Mouse (Mus musculus): ENCODE measurements around the gene Ubac1.
A peak's percentile ranks its signal among the peaks of the same experiment; 100 is the strongest.

Ubac1 gene

GRCm38 (mm10) chr2:26022626-26023025 is 1.1 kb upstream of the Ubac1 start:
- no peak for DNase-seq

GRCm38 (mm10) chr2:26022258-26022565 is 665 bp upstream of the Ubac1 start:
- no peak for DNase-seq

GRCm38 (mm10) chr2:26020714-26021560 is 610 bp downstream of the Ubac1 start:
- no peak for DNase-seq

GRCm38 (mm10) chr2:26019923-26020322 is 1.6 kb downstream of the Ubac1 start:
- DNase-seq, result no peak

GRCm38 (mm10) chr2:26017326-26017725 is 4.2 kb downstream of the Ubac1 start:
- DNase-seq, result no peak

- no peak for DNase-seq
Observed at GRCm38 (mm10) chr2:26013674-26014073, 7.9 kb downstream of the Ubac1 start.

- no peak for DNase-seq
Observed at GRCm38 (mm10) chr2:26011420-26011819, 10.1 kb downstream of the Ubac1 start.

GRCm38 (mm10) chr2:26002001-26002400 is 19.5 kb downstream of the Ubac1 start:
- no peak for DNase-seq

GRCm38 (mm10) chr2:26001136-26001535 is 20.4 kb downstream of the Ubac1 start:
- DNase-seq, result no peak

GRCm38 (mm10) chr2:25997716-25998115 is 23.8 kb downstream of the Ubac1 start:
- no peak for DNase-seq

- DNase-seq, result no peak
Observed at GRCm38 (mm10) chr2:25994791-25995190, 26.8 kb downstream of the Ubac1 start.

GRCm38 (mm10) chr2:25992285-25992684 is 29.3 kb downstream of the Ubac1 start:
- no peak for DNase-seq

GRCm38 (mm10) chr2:25989651-25990050 is 31.9 kb downstream of the Ubac1 start:
- no peak for DNase-seq

- no peak for DNase-seq
Observed at GRCm38 (mm10) chr2:25987817-25988216, 33.7 kb downstream of the Ubac1 start.

GRCm38 (mm10) chr2:25986601-25987000 is 34.9 kb downstream of the Ubac1 start:
- no peak for DNase-seq

- DNase-seq, result peak; percentile 98 to 99
Observed at GRCm38 (mm10) chr2:25983159-25983907, 38.2 kb downstream of the Ubac1 start, which contains the start of gene Camsap1. Gene Camsap1, minus strand, starts transcription at chr2:25983282.

GRCm38 (mm10) chr2:25982426-25983091 is 39.0 kb downstream of the Ubac1 start:
- no peak for DNase-seq

- DNase-seq, result peak; percentile 24 to 28
Observed at GRCm38 (mm10) chr2:25982052-25982425, 39.5 kb downstream of the Ubac1 start.

GRCm38 (mm10) chr2:25978997-25979396 is 42.5 kb downstream of the Ubac1 start:
- DNase-seq, result no peak

- no peak for DNase-seq
Observed at GRCm38 (mm10) chr2:25977587-25978239, 43.8 kb downstream of the Ubac1 start.

- DNase-seq, result no peak
Observed at GRCm38 (mm10) chr2:25975141-25975770, 46.3 kb downstream of the Ubac1 start.

GRCm38 (mm10) chr2:25970426-25970825 is 51.1 kb downstream of the Ubac1 start:
- no peak for DNase-seq

GRCm38 (mm10) chr2:25969319-25969718 is 52.2 kb downstream of the Ubac1 start:
- no peak for DNase-seq

Measured in thymus, postnatal 36 days (tissue).